Mouse (Mus musculus) forebrain, embryonic 16.5 days (tissue): ENCODE measurements around the gene Gm20388. TPM values are rescaled to one million over a fixed set of nuclear protein-coding genes. Genes with fewer than 3 reads are reported as not detected.

Experiments
- ATAC-seq: fragments of 200-750 bp; cut with Nextera tagmentation; 2 replicates; pipeline ENCODE4 v1.8.0; 2017; ENCODE audit warnings: mild to moderate bottlenecking, moderate library complexity
- H3K27ac ChIP-seq: fragments of 300-500 bp; sonication (generic); 2 replicates; pipeline ENCODE4 v1.5.1; 2014; ENCODE audit warnings: low read length, control low read depth
- H3K27me3 ChIP-seq: fragments of 300-500 bp; sonication (generic); replicated peaks from 2 replicates; pipeline ENCODE4 v1.6.1; 2014; ENCODE audit warnings: low read length; ENCODE audit not compliant: control insufficient read depth, insufficient read depth
- H3K36me3 ChIP-seq: fragments of 300-500 bp; sonication (generic); 2 replicates; pipeline ENCODE4 v1.6.1; 2014; ENCODE audit not compliant: control insufficient read depth, insufficient read depth
- H3K4me1 ChIP-seq: fragments of 300-500 bp; sonication (generic); replicated peaks from 2 replicates; pipeline ENCODE4 v1.6.1; 2014; ENCODE audit warnings: low read length; ENCODE audit not compliant: control insufficient read depth, insufficient read depth
- H3K4me2 ChIP-seq: fragments of 300-500 bp; sonication (generic); 2 replicates; pipeline ENCODE4 v1.6.1; 2014; ENCODE audit warnings: mild to moderate bottlenecking, low read length, control low read depth
- H3K4me3 ChIP-seq: fragments of 300-500 bp; sonication (generic); replicated peaks from 2 replicates; pipeline ENCODE4 v1.5.1; 2014; ENCODE audit warnings: mild to moderate bottlenecking, low read length, control low read depth
- H3K9ac ChIP-seq: fragments of 300-500 bp; sonication (generic); replicated peaks from 2 replicates; pipeline ENCODE4 v1.6.1; 2014; ENCODE audit warnings: low read depth, low read length, control low read depth
- H3K9me3 ChIP-seq: fragments of 300-500 bp; sonication (generic); 2 replicates; pipeline ENCODE4 v1.6.1; 2016; ENCODE audit warnings: low read length; ENCODE audit not compliant: control insufficient read depth
- WGBS: fragments of 180-500 bp; shearing (Covaris S2); extraction: QIAGEN DNeasy Blood & Tissue Kit; methylation state at CpG from one replicate; pipeline ENCODE4 v1.1.7; 2014; 5-methylcytosine and 5-hydroxymethylcytosine counted together
- polyA plus RNA-seq: library from polyadenylated mRNA; unstranded; fragments of >200 nt; fragmentation: Nextera tagmentation; extraction: Ambion mirVana; gene quantifications from 2 replicates; pipeline ENCODE4 v1.2.1, GENCODE M21; 2015

Gm20388 gene
- polyA plus RNA-seq, 1 experiment from 2014 or later = 4.7 TPM

GRCm38 (mm10) chr8:121234915-121235314, 1324.3 kb downstream of the Gm20388 start:
- Histone ChIP-seq H3K27me3 (no peaks in the 10 kb centered on the region), H3K36me3 (no peaks in the 10 kb centered on the region), H3K27ac (no peak overlapping the region), H3K4me1 (no peaks in the 10 kb centered on the region), H3K9ac (no peak overlapping the region), H3K4me3 (no peak overlapping the region), H3K9me3 (no peaks in the 10 kb centered on the region), H3K4me2 (no peak overlapping the region)
- 67% methylated on average over 7 of the region's 7 CpGs for WGBS
- ATAC-seq = no peak

DNA sequence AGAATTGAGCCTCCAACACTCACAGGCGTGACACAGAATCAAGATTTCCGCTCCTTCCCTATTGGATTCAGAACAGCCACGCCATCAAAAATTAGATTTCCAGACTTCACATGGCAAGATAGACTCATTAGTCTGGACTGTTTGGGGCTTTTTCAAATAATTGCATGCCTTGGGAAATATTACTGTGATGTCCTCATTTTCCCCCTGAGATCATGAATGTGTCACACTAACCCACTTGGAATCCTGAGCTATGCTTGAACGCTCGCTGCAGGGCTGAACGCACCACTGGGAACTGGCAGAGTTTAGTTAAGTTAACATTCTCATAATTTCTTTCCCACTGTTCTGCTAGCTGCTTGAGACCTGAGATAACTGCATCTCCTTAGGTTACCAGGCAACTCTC, 1329.0 kb downstream of the Gm20388 start:
- no peaks in the 10 kb centered on the region for H3K27me3 ChIP-seq
- 83% methylated on average over 6 of the region's 6 CpGs for WGBS

DNA sequence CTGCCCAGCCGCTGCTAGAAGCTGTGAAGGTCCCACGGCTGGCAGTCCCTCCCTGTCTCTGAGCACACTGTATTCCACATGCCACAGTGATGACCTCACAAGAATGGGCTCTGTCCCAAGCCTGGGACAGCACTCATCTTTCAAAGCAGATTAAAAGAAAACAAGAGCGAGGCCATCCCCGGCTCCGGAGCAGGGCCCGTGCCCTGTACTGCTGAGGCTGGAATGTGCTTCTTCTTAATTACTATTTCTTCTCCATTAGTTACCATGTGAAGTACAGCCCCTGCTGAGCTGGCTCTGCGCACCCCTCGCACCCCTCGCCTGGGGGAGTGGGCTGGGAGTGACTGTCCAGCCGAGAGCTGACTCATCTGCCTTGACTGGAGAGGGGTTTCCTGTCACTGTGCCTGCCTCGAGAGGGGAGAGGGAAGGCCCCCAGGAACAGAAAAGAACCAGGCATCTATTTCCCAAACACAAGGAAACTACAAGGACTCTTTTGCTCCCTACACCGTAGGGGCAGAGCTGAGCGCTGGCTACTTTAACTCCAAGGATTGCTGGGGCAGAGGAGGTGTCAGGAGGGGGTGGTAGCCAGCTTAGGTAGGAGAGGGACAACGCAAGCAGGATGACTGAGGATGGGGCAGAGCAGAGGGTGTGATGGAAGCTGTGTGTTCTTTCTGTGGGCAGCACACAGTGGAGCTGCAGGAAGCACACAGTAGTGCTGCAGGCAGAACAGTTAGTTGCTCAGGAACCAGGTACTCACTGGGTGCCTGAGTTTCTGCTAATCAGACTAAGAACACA, 1331.3 kb downstream of the Gm20388 start:
- H3K36me3 ChIP-seq = no peaks in the 10 kb centered on the region
- H3K27ac ChIP-seq = no peak overlapping the region
- ATAC-seq = peak; percentile 47
- no peak overlapping the region for H3K4me3 ChIP-seq
- 0 out of 2 replicates have a peak overlapping the region, but pooled peaks have one; percentile 13 for H3K9ac ChIP-seq
- no peaks in the 10 kb centered on the region for H3K9me3 ChIP-seq
- H3K4me1 ChIP-seq = peaks cover 13% of the 10 kb centered on the region
- H3K27me3 ChIP-seq = no peaks in the 10 kb centered on the region
- WGBS = 3% methylated on average over 14 of the region's 14 CpGs
- H3K4me2 ChIP-seq = no peak overlapping the region

More for the DNA sequence above, 1329.0 kb downstream of the Gm20388 start:
- ATAC-seq = no peak
- no peak overlapping the region for H3K4me2 ChIP-seq
- H3K36me3 ChIP-seq = no peaks in the 10 kb centered on the region
- no peak overlapping the region for H3K9ac ChIP-seq
- H3K4me1 ChIP-seq = peaks cover 13% of the 10 kb centered on the region
- no peaks in the 10 kb centered on the region for H3K9me3 ChIP-seq
- no peak overlapping the region for H3K27ac ChIP-seq
- H3K4me3 ChIP-seq = no peak overlapping the region

DNA sequence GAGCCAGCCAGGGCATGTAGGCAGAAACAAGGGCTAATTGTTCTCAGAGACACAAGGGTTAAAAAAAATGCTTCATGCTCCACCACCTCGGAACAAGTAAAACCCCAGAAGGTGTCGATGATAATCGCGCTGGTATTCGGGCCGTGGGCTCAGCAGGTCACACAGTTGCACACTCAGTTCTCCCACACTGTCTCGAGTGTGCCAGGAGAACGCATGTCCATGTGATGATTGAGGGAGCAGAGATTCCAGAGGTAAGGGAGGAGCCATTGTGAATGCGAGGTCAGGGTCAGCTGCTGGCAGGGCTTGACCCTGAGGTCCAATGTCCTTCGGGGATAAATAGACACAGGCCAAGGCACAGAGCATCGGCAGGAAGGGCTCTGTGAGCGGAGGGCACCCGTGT, 1332.0 kb downstream of the Gm20388 start:
- ATAC-seq = no peak
- no peaks in the 10 kb centered on the region for H3K27me3 ChIP-seq
- no peak overlapping the region for H3K4me2 ChIP-seq
- no peak overlapping the region for H3K4me3 ChIP-seq
- no peaks in the 10 kb centered on the region for H3K9me3 ChIP-seq
- no peak overlapping the region for H3K9ac ChIP-seq
- peaks cover 13% of the 10 kb centered on the region for H3K4me1 ChIP-seq
- no peak overlapping the region for H3K27ac ChIP-seq
- 8% methylated on average over 13 of the region's 13 CpGs for whole genome bisulfite sequencing
- H3K36me3 ChIP-seq = no peaks in the 10 kb centered on the region

- no peak overlapping the region for H3K27ac ChIP-seq
- no peak overlapping the region for H3K4me2 ChIP-seq
- ATAC-seq = no peak
- H3K9me3 ChIP-seq = no peaks in the 10 kb centered on the region
- no peaks in the 10 kb centered on the region for H3K36me3 ChIP-seq
- H3K4me1 ChIP-seq = no peaks in the 10 kb centered on the region
- H3K4me3 ChIP-seq = no peak overlapping the region
- no peak overlapping the region for H3K9ac ChIP-seq
- H3K27me3 ChIP-seq = no peaks in the 10 kb centered on the region
- WGBS = 77% methylated on average over 7 of the region's 7 CpGs
Observed at GRCm38 (mm10) chr8:121248823-121249222, 1338.2 kb downstream of the Gm20388 start.

- no peaks in the 10 kb centered on the region for H3K36me3 ChIP-seq
- H3K4me2 ChIP-seq = no peak overlapping the region
- H3K4me1 ChIP-seq = no peaks in the 10 kb centered on the region
- ATAC-seq = no peak
- H3K27me3 ChIP-seq = no peaks in the 10 kb centered on the region
- no peaks in the 10 kb centered on the region for H3K9me3 ChIP-seq
- WGBS = no CpG with 5 or more reads among the region's 1 CpGs
- H3K9ac ChIP-seq = no peak overlapping the region
- no peak overlapping the region for H3K4me3 ChIP-seq
- no peak overlapping the region for H3K27ac ChIP-seq
Observed at GRCm38 (mm10) chr8:121249433-121249832, 1338.8 kb downstream of the Gm20388 start.

DNA sequence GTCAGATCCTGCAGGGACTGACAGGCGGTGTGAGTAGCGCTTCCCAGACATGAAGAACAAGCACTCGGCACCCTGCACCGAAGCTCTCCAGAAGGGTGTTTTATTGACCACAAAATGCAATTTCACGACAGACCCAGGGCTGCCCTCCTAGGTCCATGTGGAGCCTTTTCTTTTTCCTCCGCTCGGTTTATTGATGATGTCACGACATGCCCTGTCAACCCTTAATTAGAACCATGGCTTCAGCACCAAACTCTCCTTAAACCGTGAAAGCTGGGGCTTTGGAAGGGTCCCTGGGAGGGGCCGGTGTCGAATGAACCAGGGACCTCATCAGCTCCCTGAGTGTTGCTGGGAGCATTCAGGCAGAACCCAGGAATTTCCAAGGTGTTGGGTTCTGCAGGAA, 1340.4 kb downstream of the Gm20388 start:
- no peak for ATAC-seq
- Histone ChIP-seq H3K4me2 (no peak overlapping the region), H3K4me1 (no peaks in the 10 kb centered on the region), H3K27me3 (no peaks in the 10 kb centered on the region), H3K36me3 (no peaks in the 10 kb centered on the region), H3K27ac (no peak overlapping the region), H3K4me3 (no peak overlapping the region), H3K9me3 (no peaks in the 10 kb centered on the region), H3K9ac (no peak overlapping the region)
- 55% methylated on average over 11 of the region's 11 CpGs for WGBS

- WGBS = 68% methylated on average over 14 of the region's 14 CpGs
- Histone ChIP-seq H3K9ac (no peak overlapping the region), H3K27me3 (no peaks in the 10 kb centered on the region), H3K27ac (no peak overlapping the region), H3K36me3 (no peaks in the 10 kb centered on the region), H3K4me3 (no peak overlapping the region), H3K4me1 (no peaks in the 10 kb centered on the region), H3K9me3 (no peaks in the 10 kb centered on the region), H3K4me2 (no peak overlapping the region)
- no peak for ATAC-seq
Observed at GRCm38 (mm10) chr8:121255727-121256265, 1345.2 kb downstream of the Gm20388 start.

GRCm38 (mm10) chr8:121258126-121258792, 1347.6 kb downstream of the Gm20388 start:
- Histone ChIP-seq H3K27me3 (no peaks in the 10 kb centered on the region), H3K9me3 (no peaks in the 10 kb centered on the region), H3K4me3 (no peak overlapping the region), H3K9ac (no peak overlapping the region), H3K27ac (no peak overlapping the region), H3K4me1 (no peaks in the 10 kb centered on the region), H3K4me2 (no peak overlapping the region), H3K36me3 (no peaks in the 10 kb centered on the region)
- 70% methylated on average over 21 of the region's 21 CpGs for WGBS
- no peak for ATAC-seq
